Mouse (Mus musculus) testis, adult 2 months (tissue): ENCODE measurements around the gene Gramd2.

Experiments
- CTCF ChIP-seq: fragments of 200-500 bp; IDR thresholded peaks from 2 replicates; pipeline ENCODE4 v1.5.1; 2012; ENCODE audit warnings: low read depth, mild to moderate bottlenecking, inconsistent platforms, low read length, moderate library complexity; ENCODE audit not compliant: control insufficient read depth, insufficient read depth, insufficient replicate concordance
- POLR2A ChIP-seq: fragments of 200-500 bp; IDR thresholded peaks from 2 replicates; pipeline ENCODE4 v1.6.1; 2012; ENCODE audit warnings: low read depth, mild to moderate bottlenecking, inconsistent platforms, low read length, moderate library complexity; ENCODE audit not compliant: control insufficient read depth

- TF ChIP-seq CTCF, result no peak
- no peak for TF ChIP-seq POLR2A
Measured at GRCm38 (mm10) chr9:59649911-59650310, 30.0 kb upstream of the Gramd2 start.
